Mouse (Mus musculus) bone marrow macrophage, adult 2 months (primary cell): ENCODE data around the gene Ldah.

Source experiments
- CTCF ChIP-seq: IDR thresholded peaks from 2 replicates; pipeline ENCODE4 v1.5.1; 2012; ENCODE audit warnings: low read depth, mild to moderate bottlenecking, low read length, moderate library complexity
- POLR2A ChIP-seq: IDR thresholded peaks from 2 replicates; pipeline ENCODE4 v1.6.1; 2012; ENCODE audit warnings: mild to moderate bottlenecking, low read depth, low read length, borderline replicate concordance

DNA sequence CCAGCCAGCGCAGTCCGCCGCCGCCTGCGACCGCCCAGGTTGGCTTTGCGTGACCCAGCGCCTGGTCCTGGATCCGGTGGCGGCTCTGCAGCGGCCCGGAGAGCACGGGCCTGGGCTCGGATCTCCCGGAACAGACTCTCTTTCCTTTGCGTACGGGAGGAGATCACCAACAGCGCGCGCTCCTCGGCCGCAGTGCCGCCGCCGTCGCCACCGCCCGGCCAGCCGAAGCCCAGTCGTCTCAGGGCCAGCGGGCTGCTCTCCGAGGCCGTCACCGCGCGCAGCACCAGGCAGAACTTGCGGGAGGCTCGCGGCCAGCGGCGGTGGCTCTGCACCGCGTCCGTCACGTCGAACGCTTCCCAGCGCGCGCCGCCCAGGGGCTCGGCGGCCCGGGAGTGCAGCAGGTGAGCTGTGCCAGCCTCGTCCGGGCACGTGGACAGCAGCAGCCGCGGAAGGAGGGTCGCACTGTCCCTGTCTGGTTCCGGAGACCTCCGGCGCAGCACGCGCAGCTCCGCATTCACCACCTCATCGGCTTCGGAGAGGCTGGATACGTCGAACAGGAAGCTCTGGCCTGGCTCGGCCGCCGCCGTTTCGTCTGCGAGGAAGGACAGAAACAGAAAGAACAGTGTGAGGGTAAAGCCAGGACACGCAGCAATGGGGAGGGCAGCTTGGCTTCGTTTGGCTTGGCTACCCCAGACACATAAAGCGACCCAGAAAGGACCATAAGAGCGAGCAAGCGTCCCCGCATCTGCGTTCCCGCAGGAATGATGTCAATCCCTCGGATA lies 90.6 kb downstream of the Ldah start:
- TF ChIP-seq CTCF (no peak), POLR2A (no peak)
